Mouse (Mus musculus): ENCODE measurements around the gene H2-Ke6. TPM values are rescaled to one million over a fixed set of nuclear protein-coding genes. Genes with fewer than 3 reads are reported as not detected.
"Not testable (repeated sequence)": the region's sequence is repeated elsewhere in the genome, so short reads cannot be mapped to it uniquely, and the experiment has no call there.

Gene H2-Ke6
- polyA plus RNA-seq, 1 experiment from 2014 or later: 65.4 TPM

GRCm38 (mm10) chr17:34003426-34003825, 24.4 kb downstream of the H2-Ke6 start:
- Histone ChIP-seq H3K4me1 (replicated peaks; ENCODE audit: control insufficient read depth, insufficient read depth, low read length) (peaks cover 10% of the 10 kb centered on the region), H3K36me3 (ENCODE audit: control insufficient read depth, insufficient read depth) (no peaks in the 10 kb centered on the region), H3K4me2 (ENCODE audit: low read length) (no peak overlapping the region), H3K27ac (ENCODE audit: low read length) (no peak overlapping the region), H3K9me3 (ENCODE audit: control insufficient read depth, low read length) (no peaks in the 10 kb centered on the region), H3K9ac (replicated peaks; ENCODE audit: low read depth, low read length) (no peak overlapping the region), H3K27me3 (replicated peaks; ENCODE audit: control insufficient read depth, insufficient read depth, low read length) (0 out of 2 replicates have a peak, but pooled peaks cover 4% of the 10 kb centered on the region), H3K4me3 (replicated peaks; ENCODE audit: low read length) (no peak overlapping the region)
- ATAC-seq: no peak
- WGBS: 3% methylated on average over 5 of the region's 5 CpGs

- H3K4me3 ChIP-seq (replicated peaks; ENCODE audit: low read length); H3K4me2 ChIP-seq (ENCODE audit: low read length): not testable (repeated sequence)
- WGBS: 59% methylated on average over 2 of the region's 2 CpGs
Measured at GRCm38 (mm10) chr17:34000796-34001195, 27.1 kb downstream of the H2-Ke6 start.

GRCm38 (mm10) chr17:34000150-34000537, 27.7 kb downstream of the H2-Ke6 start, which contains the start of gene H2-K1:
Gene H2-K1, minus strand, starts transcription at chr17:34000347.
- Histone ChIP-seq H3K4me1 (replicated peaks; ENCODE audit: control insufficient read depth, insufficient read depth, low read length) (peaks cover 10% of the 10 kb centered on the region), H3K27me3 (replicated peaks; ENCODE audit: control insufficient read depth, insufficient read depth, low read length) (0 out of 2 replicates have a peak, but pooled peaks cover 4% of the 10 kb centered on the region), H3K9me3 (ENCODE audit: control insufficient read depth, low read length) (no peaks in the 10 kb centered on the region), H3K36me3 (ENCODE audit: control insufficient read depth, insufficient read depth) (no peaks in the 10 kb centered on the region), H3K27ac (ENCODE audit: low read length) (no peak within 1 kb of the TSS), H3K4me3 (replicated peaks; ENCODE audit: low read length) (peak within 1 kb of the TSS; percentile 51), H3K4me2 (ENCODE audit: low read length) (peak within 1 kb of the TSS; percentile 92), H3K9ac (replicated peaks; ENCODE audit: low read depth, low read length) (peak within 1 kb of the TSS; percentile 51)
- ATAC-seq: peak; percentile 45; the same call in 1 of the 2 replicates
- under 1% methylated on average over 30 of the region's 30 CpGs for WGBS

More at GRCm38 (mm10) chr17:34000796-34001195, 27.1 kb downstream of the H2-Ke6 start:
- H3K27me3 ChIP-seq (replicated peaks; ENCODE audit: control insufficient read depth, insufficient read depth, low read length); H3K4me1 ChIP-seq (replicated peaks; ENCODE audit: control insufficient read depth, insufficient read depth, low read length); ATAC-seq; H3K9me3 ChIP-seq (ENCODE audit: control insufficient read depth, low read length); H3K9ac ChIP-seq (replicated peaks; ENCODE audit: low read depth, low read length); H3K36me3 ChIP-seq (ENCODE audit: control insufficient read depth, insufficient read depth); H3K27ac ChIP-seq (ENCODE audit: low read length): not testable (repeated sequence)

- WGBS: 2% methylated on average over 81 of the region's 87 CpGs
- 0 out of 2 replicates have a peak, but pooled peaks cover 4% of the 10 kb centered on the region for H3K27me3 ChIP-seq (replicated peaks; ENCODE audit: control insufficient read depth, insufficient read depth, low read length)
- H3K4me3 ChIP-seq (replicated peaks; ENCODE audit: low read length): peak overlapping the region; percentile 51
- H3K36me3 ChIP-seq (ENCODE audit: control insufficient read depth, insufficient read depth): no peaks in the 10 kb centered on the region
- peak overlapping the region; percentile 51 for H3K9ac ChIP-seq (replicated peaks; ENCODE audit: low read depth, low read length)
- no peak overlapping the region for H3K27ac ChIP-seq (ENCODE audit: low read length)
- peak; percentile 12; the same call in 1 of the 2 replicates for ATAC-seq
- H3K4me1 ChIP-seq (replicated peaks; ENCODE audit: control insufficient read depth, insufficient read depth, low read length): peaks cover 10% of the 10 kb centered on the region
- no peaks in the 10 kb centered on the region for H3K9me3 ChIP-seq (ENCODE audit: control insufficient read depth, low read length)
- H3K4me2 ChIP-seq (ENCODE audit: low read length): peak overlapping the region; percentile 92
Measured at GRCm38 (mm10) chr17:33999341-34000149, 28.3 kb downstream of the H2-Ke6 start.

GRCm38 (mm10) chr17:33998697-33999096, 29.2 kb downstream of the H2-Ke6 start:
- H3K27me3 ChIP-seq (replicated peaks; ENCODE audit: control insufficient read depth, insufficient read depth, low read length); H3K27ac ChIP-seq (ENCODE audit: low read length); ATAC-seq; H3K4me3 ChIP-seq (replicated peaks; ENCODE audit: low read length); H3K4me1 ChIP-seq (replicated peaks; ENCODE audit: control insufficient read depth, insufficient read depth, low read length); H3K9ac ChIP-seq (replicated peaks; ENCODE audit: low read depth, low read length); H3K36me3 ChIP-seq (ENCODE audit: control insufficient read depth, insufficient read depth); H3K9me3 ChIP-seq (ENCODE audit: control insufficient read depth, low read length); H3K4me2 ChIP-seq (ENCODE audit: low read length): not testable (repeated sequence)
- 70% methylated on average over 5 of the region's 5 CpGs for WGBS

GRCm38 (mm10) chr17:33997025-33997424, 30.8 kb downstream of the H2-Ke6 start:
- H3K4me2 ChIP-seq (ENCODE audit: low read length); H3K27me3 ChIP-seq (replicated peaks; ENCODE audit: control insufficient read depth, insufficient read depth, low read length); H3K9me3 ChIP-seq (ENCODE audit: control insufficient read depth, low read length); H3K4me1 ChIP-seq (replicated peaks; ENCODE audit: control insufficient read depth, insufficient read depth, low read length); H3K4me3 ChIP-seq (replicated peaks; ENCODE audit: low read length); H3K9ac ChIP-seq (replicated peaks; ENCODE audit: low read depth, low read length); H3K36me3 ChIP-seq (ENCODE audit: control insufficient read depth, insufficient read depth); H3K27ac ChIP-seq (ENCODE audit: low read length); ATAC-seq: not testable (repeated sequence)
- WGBS: 91% methylated on average over 2 of the region's 2 CpGs

- H3K9ac ChIP-seq (replicated peaks; ENCODE audit: low read depth, low read length): no peak overlapping the region
- 80% methylated on average over 3 of the region's 3 CpGs for WGBS
- H3K4me2 ChIP-seq (ENCODE audit: low read length): no peak overlapping the region
- no peak overlapping the region for H3K27ac ChIP-seq (ENCODE audit: low read length)
- H3K9me3 ChIP-seq (ENCODE audit: control insufficient read depth, low read length): no peaks in the 10 kb centered on the region
- H3K27me3 ChIP-seq (replicated peaks; ENCODE audit: control insufficient read depth, insufficient read depth, low read length): 0 out of 2 replicates have a peak, but pooled peaks cover 4% of the 10 kb centered on the region
- H3K36me3 ChIP-seq (ENCODE audit: control insufficient read depth, insufficient read depth): no peaks in the 10 kb centered on the region
- peaks cover 10% of the 10 kb centered on the region for H3K4me1 ChIP-seq (replicated peaks; ENCODE audit: control insufficient read depth, insufficient read depth, low read length)
- no peak for ATAC-seq
- H3K4me3 ChIP-seq (replicated peaks; ENCODE audit: low read length): no peak overlapping the region
Measured at GRCm38 (mm10) chr17:33995651-33996050, 32.2 kb downstream of the H2-Ke6 start.

- no peaks in the 10 kb centered on the region for H3K9me3 ChIP-seq (ENCODE audit: control insufficient read depth, low read length)
- 93% methylated on average over 8 of the region's 8 CpGs for WGBS
- no peak overlapping the region for H3K4me2 ChIP-seq (ENCODE audit: low read length)
- 0 out of 2 replicates have a peak, but pooled peaks cover 4% of the 10 kb centered on the region for H3K27me3 ChIP-seq (replicated peaks; ENCODE audit: control insufficient read depth, insufficient read depth, low read length)
- H3K4me3 ChIP-seq (replicated peaks; ENCODE audit: low read length): no peak overlapping the region
- peaks cover 6% of the 10 kb centered on the region for H3K4me1 ChIP-seq (replicated peaks; ENCODE audit: control insufficient read depth, insufficient read depth, low read length)
- no peaks in the 10 kb centered on the region for H3K36me3 ChIP-seq (ENCODE audit: control insufficient read depth, insufficient read depth)
- no peak for ATAC-seq
- no peak overlapping the region for H3K9ac ChIP-seq (replicated peaks; ENCODE audit: low read depth, low read length)
- H3K27ac ChIP-seq (ENCODE audit: low read length): no peak overlapping the region
Measured at GRCm38 (mm10) chr17:33994959-33995358, 32.9 kb downstream of the H2-Ke6 start.

- 0 out of 2 replicates have a peak, but pooled peaks cover 4% of the 10 kb centered on the region for H3K27me3 ChIP-seq (replicated peaks; ENCODE audit: control insufficient read depth, insufficient read depth, low read length)
- 0 out of 2 replicates have a peak, but pooled peaks have one; percentile 40 for ATAC-seq
- WGBS: 31% methylated on average over 10 of the region's 10 CpGs
- no peak overlapping the region for H3K9ac ChIP-seq (replicated peaks; ENCODE audit: low read depth, low read length)
- H3K27ac ChIP-seq (ENCODE audit: low read length): no peak overlapping the region
- H3K9me3 ChIP-seq (ENCODE audit: control insufficient read depth, low read length): no peaks in the 10 kb centered on the region
- H3K4me3 ChIP-seq (replicated peaks; ENCODE audit: low read length): no peak overlapping the region
- H3K36me3 ChIP-seq (ENCODE audit: control insufficient read depth, insufficient read depth): no peaks in the 10 kb centered on the region
- H3K4me1 ChIP-seq (replicated peaks; ENCODE audit: control insufficient read depth, insufficient read depth, low read length): no peaks in the 10 kb centered on the region
- no peak overlapping the region for H3K4me2 ChIP-seq (ENCODE audit: low read length)
Measured at GRCm38 (mm10) chr17:33991788-33992664, 35.8 kb downstream of the H2-Ke6 start.

Data from forebrain, embryonic 16.5 days (tissue).